Mouse (Mus musculus) embryonic facial prominence, embryonic 10.5 days (tissue): ENCODE data around the gene Mrpl27. TPM values are rescaled to one million over a fixed set of nuclear protein-coding genes. Genes with fewer than 3 reads are reported as not detected.

Experiments
- DNase-seq: peaks from one replicate; pipeline ENCODE4 v3.0.0-alpha.2; 2017; ENCODE audit warnings: low spot score
- H3K27ac ChIP-seq: fragments of 300-500 bp; sonication (generic); replicated peaks from 2 replicates; pipeline ENCODE4 v1.5.1; 2016; ENCODE audit warnings: mild to moderate bottlenecking
- H3K27me3 ChIP-seq: fragments of 300-500 bp; sonication (generic); replicated peaks from 2 replicates; pipeline ENCODE4 v1.6.1; 2016; ENCODE audit warnings: low read depth, mild to moderate bottlenecking; ENCODE audit not compliant: poor library complexity, severe bottlenecking
- H3K36me3 ChIP-seq: fragments of 300-500 bp; sonication (generic); replicated peaks from 2 replicates; pipeline ENCODE4 v1.6.1; 2016; ENCODE audit warnings: mild to moderate bottlenecking, moderate library complexity
- H3K4me1 ChIP-seq: fragments of 300-500 bp; sonication (generic); 2 replicates; pipeline ENCODE4 v1.6.1; 2016
- H3K4me3 ChIP-seq: fragments of 300-500 bp; sonication (generic); 2 replicates; pipeline ENCODE4 v1.5.1; 2016; ENCODE audit warnings: mild to moderate bottlenecking, moderate library complexity
- H3K9me3 ChIP-seq: fragments of 300-500 bp; sonication (generic); 2 replicates; pipeline ENCODE4 v1.6.1; 2016; ENCODE audit warnings: mild to moderate bottlenecking
- WGBS: fragments of 180-500 bp; shearing (Covaris S2); methylation state at CpG from one replicate; pipeline ENCODE4 v1.1.7; 2016; 5-methylcytosine and 5-hydroxymethylcytosine counted together
- polyA plus RNA-seq: library from polyadenylated mRNA; unstranded; fragments of >200 nt; fragmentation: Nextera tagmentation; extraction: Ambion mirVana; gene quantifications from 2 replicates; pipeline ENCODE4 v1.2.1, GENCODE M21; 2016

The Mrpl27 gene
- polyA plus RNA-seq, 1 experiment from 2014 or later: 153 TPM

GRCm38 (mm10) chr11:94702216-94702610 lies 48.6 kb downstream of the Mrpl27 start:
- WGBS: 54% methylated on average over 3 of the region's 3 CpGs
- H3K4me3 ChIP-seq: no peak overlapping the region
- DNase-seq: no peak
- peaks cover 28% of the 10 kb centered on the region for H3K4me1 ChIP-seq
- H3K9me3 ChIP-seq: no peaks in the 10 kb centered on the region
- no peak overlapping the region for H3K27ac ChIP-seq
- no peaks in the 10 kb centered on the region; the same call in 1 of the 2 replicates for H3K27me3 ChIP-seq
- H3K36me3 ChIP-seq: no peaks in the 10 kb centered on the region

- H3K9me3 ChIP-seq: no peaks in the 10 kb centered on the region
- no peaks in the 10 kb centered on the region for H3K36me3 ChIP-seq
- no peak overlapping the region for H3K27ac ChIP-seq
- no peaks in the 10 kb centered on the region; the same call in 1 of the 2 replicates for H3K27me3 ChIP-seq
- H3K4me3 ChIP-seq: no peak overlapping the region
- 42% methylated on average over 7 of the region's 7 CpGs for WGBS
- H3K4me1 ChIP-seq: peaks cover 23% of the 10 kb centered on the region
- DNase-seq: no peak
Measured at GRCm38 (mm10) chr11:94704020-94704419, 50.5 kb downstream of the Mrpl27 start.

- 83% methylated on average over 5 of the region's 5 CpGs for WGBS
- no peak within 1 kb of the TSS for H3K4me3 ChIP-seq
- peaks cover 23% of the 10 kb centered on the region for H3K4me1 ChIP-seq
- no peaks in the 10 kb centered on the region; the same call in 1 of the 2 replicates for H3K27me3 ChIP-seq
- H3K27ac ChIP-seq: no peak within 1 kb of the TSS
- no peaks in the 10 kb centered on the region for H3K9me3 ChIP-seq
- no peaks in the 10 kb centered on the region for H3K36me3 ChIP-seq
- no peak for DNase-seq
Measured at GRCm38 (mm10) chr11:94704472-94704871, 50.9 kb downstream of the Mrpl27 start, which contains the start of gene Gm11541. TSS of gene Gm11541 (minus strand) at chr11:94704499.

Other genes starting within 250 kb of the Mrpl27 start
- gene Cacna1g, start 179.6 kb upstream of the Mrpl27 start, polyA plus RNA-seq: 6.5 and 13.5 TPM in 2 replicates
- not detected in 2 replicates for gene Spata20, start 167.6 kb upstream of the Mrpl27 start, polyA plus RNA-seq
- gene Epn3, start 153.8 kb upstream of the Mrpl27 start, polyA plus RNA-seq: 4.5 and 4.7 TPM in 2 replicates
- 2.7 and 3.6 TPM in 2 replicates for gene Mycbpap, start 132.0 kb upstream of the Mrpl27 start, polyA plus RNA-seq
- 4.5 and 5.1 TPM in 2 replicates for gene Rsad1, start 104.5 kb upstream of the Mrpl27 start, polyA plus RNA-seq
- gene Chad, start 88.7 kb upstream of the Mrpl27 start, polyA plus RNA-seq: 0.09 and 0.11 TPM in 2 replicates
- gene Acsf2, start 51.9 kb upstream of the Mrpl27 start, polyA plus RNA-seq: 3.9 and 4.1 TPM in 2 replicates
- 258 and 280 TPM in 2 replicates for gene Lrrc59, start 24.0 kb upstream of the Mrpl27 start, polyA plus RNA-seq
- 58.6 and 59.4 TPM in 2 replicates for gene Eme1, start 197 bp downstream of the Mrpl27 start, polyA plus RNA-seq
- gene Xylt2, start 23.7 kb downstream of the Mrpl27 start, polyA plus RNA-seq: 15.1 and 16.3 TPM in 2 replicates
- not detected in 2 replicates for gene Gm11541, start 50.7 kb downstream of the Mrpl27 start, polyA plus RNA-seq
- gene Cdc34b, start 88.0 kb downstream of the Mrpl27 start, polyA plus RNA-seq: 0.29 and 0.40 TPM in 2 replicates
- gene Tmem92, start 128.9 kb downstream of the Mrpl27 start, polyA plus RNA-seq: not detected in 2 replicates